Mouse (Mus musculus): ENCODE measurements at regions not wholly inside any gene's neighbourhood (a gene's known extent, or its start where the extent isn't known, plus 50 kb on each side); places are given as distances from the start of the nearest gene placed in this dataset.
A peak's percentile ranks its signal among the peaks of the same experiment; 100 is the strongest.

GRCm38 (mm10) chr2:85257356-85257755 is 60.4 kb upstream of the Lrrc55 start:
- H3K4me1 ChIP-seq (ENCODE audit: insufficient read depth, low read length): peaks cover 3% of the 10 kb centered on the region
- H3K27ac ChIP-seq (ENCODE audit: low read depth, low read length): no peak overlapping the region
- WGBS: 89% methylated on average over 3 of the region's 3 CpGs
- no peaks in the 10 kb centered on the region for H3K36me3 ChIP-seq (ENCODE audit: insufficient read depth, low read length)
- H3K9ac ChIP-seq (replicated peaks; ENCODE audit: low read length, poor library complexity, severe bottlenecking): no peak overlapping the region
- no peaks in the 10 kb centered on the region for H3K9me3 ChIP-seq (ENCODE audit: low read length)
- no peaks in the 10 kb centered on the region for H3K27me3 ChIP-seq (ENCODE audit: insufficient read depth, low read length)
- H3K4me3 ChIP-seq (ENCODE audit: low read depth, low read length): no peak overlapping the region
- no peak overlapping the region for H3K4me2 ChIP-seq (ENCODE audit: low read depth, low read length, poor library complexity, severe bottlenecking)
- TF ChIP-seq CTCF (IDR thresholded peaks at IDR 0.05): no peak
- no peak for ATAC-seq (ENCODE audit: low FRiP score)
- no peak for DNase-seq (ENCODE audit: low spot score)

DNA sequence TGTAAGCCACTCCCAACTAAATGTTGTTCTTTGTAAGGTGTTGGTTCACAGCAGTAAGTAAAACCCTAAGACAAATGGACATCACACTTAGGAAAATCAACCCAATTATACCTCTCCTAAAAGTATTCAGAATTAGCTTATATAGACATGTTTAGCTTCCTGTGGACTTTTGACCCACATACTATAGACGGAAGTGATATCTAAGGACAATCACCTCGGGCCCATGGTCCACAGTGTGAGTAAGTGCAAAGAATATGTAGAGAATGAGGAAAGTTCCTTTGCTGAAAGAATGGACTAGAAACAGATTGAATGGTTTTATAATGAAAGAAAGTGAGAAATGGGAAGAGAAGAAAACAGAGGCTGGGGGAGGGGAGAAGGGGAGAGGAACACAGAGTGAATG is 58.6 kb upstream of the Lrrc55 start:
- H3K4me1 ChIP-seq (ENCODE audit: insufficient read depth, low read length): peaks cover 5% of the 10 kb centered on the region
- no peaks in the 10 kb centered on the region for H3K27me3 ChIP-seq (ENCODE audit: insufficient read depth, low read length)
- no peaks in the 10 kb centered on the region for H3K36me3 ChIP-seq (ENCODE audit: insufficient read depth, low read length)
- no peak overlapping the region for H3K9ac ChIP-seq (replicated peaks; ENCODE audit: low read length, poor library complexity, severe bottlenecking)
- H3K4me2 ChIP-seq (ENCODE audit: low read depth, low read length, poor library complexity, severe bottlenecking): no peak overlapping the region
- H3K9me3 ChIP-seq (ENCODE audit: low read length): no peaks in the 10 kb centered on the region
- H3K27ac ChIP-seq (ENCODE audit: low read depth, low read length): no peak overlapping the region
- WGBS: 94% methylated on average over 2 of the region's 2 CpGs
- DNase-seq (ENCODE audit: low spot score) (no peak), ATAC-seq (ENCODE audit: low FRiP score) (no peak)
- TF ChIP-seq CTCF (IDR thresholded peaks at IDR 0.05): no peak
- no peak overlapping the region for H3K4me3 ChIP-seq (ENCODE audit: low read depth, low read length)

- Histone ChIP-seq H3K4me3 (ENCODE audit: low read depth, low read length) (no peak overlapping the region), H3K27me3 (ENCODE audit: insufficient read depth, low read length) (no peaks in the 10 kb centered on the region), H3K4me2 (ENCODE audit: low read depth, low read length, poor library complexity, severe bottlenecking) (no peak overlapping the region), H3K9ac (replicated peaks; ENCODE audit: low read length, poor library complexity, severe bottlenecking) (no peak overlapping the region), H3K9me3 (ENCODE audit: low read length) (no peaks in the 10 kb centered on the region), H3K27ac (ENCODE audit: low read depth, low read length) (no peak overlapping the region), H3K36me3 (ENCODE audit: insufficient read depth, low read length) (no peaks in the 10 kb centered on the region), H3K4me1 (ENCODE audit: insufficient read depth, low read length) (peaks cover 5% of the 10 kb centered on the region)
- no peak for ATAC-seq (ENCODE audit: low FRiP score)
- peak; percentile 19 for DNase-seq (ENCODE audit: low spot score)
- TF ChIP-seq CTCF (IDR thresholded peaks at IDR 0.05): no peak
- 42% methylated on average over 16 of the region's 16 CpGs for WGBS
Measured at GRCm38 (mm10) chr2:85252343-85253285, 55.6 kb upstream of the Lrrc55 start.

- ATAC-seq (ENCODE audit: low FRiP score) (no peak), DNase-seq (ENCODE audit: low spot score) (no peak)
- WGBS: 75% methylated on average over 10 of the region's 10 CpGs
Measured at GRCm38 (mm10) chr2:85250026-85250560, 53.1 kb upstream of the Lrrc55 start.

More at GRCm38 (mm10) chr2:85250026-85250560, 53.1 kb upstream of the Lrrc55 start:
- no peaks in the 10 kb centered on the region for H3K36me3 ChIP-seq (ENCODE audit: insufficient read depth, low read length)
- H3K9ac ChIP-seq (replicated peaks; ENCODE audit: low read length, poor library complexity, severe bottlenecking): no peak overlapping the region
- H3K9me3 ChIP-seq (ENCODE audit: low read length): no peaks in the 10 kb centered on the region
- peaks cover 5% of the 10 kb centered on the region for H3K4me1 ChIP-seq (ENCODE audit: insufficient read depth, low read length)
- H3K4me2 ChIP-seq (ENCODE audit: low read depth, low read length, poor library complexity, severe bottlenecking): no peak overlapping the region
- H3K4me3 ChIP-seq (ENCODE audit: low read depth, low read length): no peak overlapping the region
- TF ChIP-seq CTCF (IDR thresholded peaks at IDR 0.05): no peak
- H3K27ac ChIP-seq (ENCODE audit: low read depth, low read length): no peak overlapping the region
- H3K27me3 ChIP-seq (ENCODE audit: insufficient read depth, low read length): no peaks in the 10 kb centered on the region

Measured in midbrain, postnatal 0 days (tissue).